Mouse (Mus musculus) heart, adult 2 months (tissue): ENCODE data around the gene Chn2.

Experiments
- CTCF ChIP-seq: fragments of 200-600 bp; IDR thresholded peaks from 2 replicates; pipeline ENCODE4 v1.8.1; 2022; ENCODE audit warnings: antibody characterized with exemption, mild to moderate bottlenecking, moderate library complexity
- POLR2A ChIP-seq: fragments of 200-500 bp; IDR thresholded peaks from 2 replicates; pipeline ENCODE4 v1.6.1; 2011; ENCODE audit warnings: mild to moderate bottlenecking, low read depth, low read length, control low read depth; ENCODE audit not compliant: insufficient read depth

GRCm38 (mm10) chr6:54126993-54127697 is 87.8 kb downstream of the Chn2 start:
- TF ChIP-seq POLR2A: no peak
- no peak for TF ChIP-seq CTCF
